Mouse (Mus musculus) MEL (cell line): ENCODE results near the gene Shroom4. TPM values are rescaled to one million over a fixed set of nuclear protein-coding genes. Genes with fewer than 3 reads are reported as not detected.

ENCODE experiments used
- DNase-seq: peaks from one replicate; pipeline ENCODE4 v3.0.0; 2011; ENCODE audit warnings: low read depth, low spot score
- H3K27ac ChIP-seq: 2 replicates; pipeline ENCODE4 v1.5.1; 2012; ENCODE audit warnings: low read depth, mild to moderate bottlenecking, control low read depth, low read length, moderate library complexity; ENCODE audit not compliant: control insufficient read depth
- H3K27me3 ChIP-seq, 2 experiments: fragments of 150-350 bp in 1 of 2; sonication (generic) in 1 of 2; 2 replicates each; pipeline ENCODE4 v1.6.1; 2012; ENCODE audit warnings: low read length in 2 of 2, mild to moderate bottlenecking in 2 of 2, improper control_type of control experiment in 1 of 2, moderate library complexity in 1 of 2; ENCODE audit not compliant: insufficient read depth in 2 of 2, control insufficient read depth in 1 of 2
- H3K36me3 ChIP-seq, 2 experiments: 2 replicates each; pipeline ENCODE4 v1.6.1; 2012 to 2014; ENCODE audit warnings: low read length in 2 of 2, improper control_type of control experiment in 1 of 2, inconsistent platforms in 1 of 2, mild to moderate bottlenecking in 1 of 2; ENCODE audit not compliant: insufficient read depth in 2 of 2, control insufficient read depth in 1 of 2
- H3K4me1 ChIP-seq, 2 experiments: fragments of 150-350 bp in 1 of 2; sonication (generic) in 1 of 2; 2 replicates each; pipeline ENCODE4 v1.6.1; 2012; ENCODE audit warnings: low read length in 2 of 2, improper control_type of control experiment in 1 of 2, mild to moderate bottlenecking in 1 of 2; ENCODE audit not compliant: insufficient read depth in 2 of 2, control insufficient read depth in 1 of 2
- H3K4me3 ChIP-seq, 2 experiments: fragments of 150-350 bp in 1 of 2; sonication (generic) in 1 of 2; 2 replicates each; pipeline ENCODE4 v1.5.1; 2012; ENCODE audit warnings: low read depth in 2 of 2, low read length in 2 of 2, mild to moderate bottlenecking in 2 of 2, moderate library complexity in 2 of 2, control low read depth in 1 of 2, improper control_type of control experiment in 1 of 2; ENCODE audit not compliant: control insufficient read depth in 1 of 2, insufficient read depth in 1 of 2
- H3K79me2 ChIP-seq: 2 replicates; pipeline ENCODE4 v1.6.1; 2012; ENCODE audit warnings: mild to moderate bottlenecking, low read length, moderate library complexity; ENCODE audit not compliant: control insufficient read depth, poor library complexity, insufficient read depth
- H3K9ac ChIP-seq: 2 replicates; pipeline ENCODE4 v1.6.1; 2012; ENCODE audit warnings: low read depth, mild to moderate bottlenecking, control low read depth, low read length, moderate library complexity; ENCODE audit not compliant: control insufficient read depth, poor library complexity, severe bottlenecking
- H3K9me3 ChIP-seq: fragments of 150-350 bp; sonication (generic); replicated peaks from 2 replicates; pipeline ENCODE4 v1.6.1; 2012; ENCODE audit warnings: mild to moderate bottlenecking, low read length, improper control_type of control experiment, moderate library complexity; ENCODE audit not compliant: insufficient read depth
- E2F4 ChIP-seq: IDR thresholded peaks from 2 replicates; pipeline ENCODE4 v1.6.1; 2011; ENCODE audit warnings: low read depth, low read length, improper control_type of control experiment, borderline replicate concordance
- ELF1 ChIP-seq: IDR thresholded peaks from 2 replicates; pipeline ENCODE4 v1.6.1; 2014; ENCODE audit warnings: low read depth, mild to moderate bottlenecking, inconsistent platforms, low read length, improper control_type of control experiment, moderate library complexity
- EP300 ChIP-seq, 2 experiments: IDR thresholded peaks; 2 replicates each; pipeline ENCODE4 v1.6.1; 2011; ENCODE audit warnings: improper control_type of control experiment in 2 of 2, low read length in 2 of 2, low read depth in 1 of 2, mild to moderate bottlenecking in 1 of 2
- ETS1 ChIP-seq: IDR thresholded peaks from 2 replicates; pipeline ENCODE4 v1.6.1; 2012; ENCODE audit warnings: low read depth, mild to moderate bottlenecking, inconsistent platforms, low read length, improper control_type of control experiment, moderate library complexity
- GABPA ChIP-seq: IDR thresholded peaks from 2 replicates; pipeline ENCODE4 v1.6.1; 2012; ENCODE audit warnings: low read depth, mild to moderate bottlenecking, inconsistent platforms, low read length, improper control_type of control experiment, moderate library complexity
- HCFC1 ChIP-seq: IDR thresholded peaks from 2 replicates; pipeline ENCODE4 v1.6.1; 2012; ENCODE audit warnings: low read depth, mild to moderate bottlenecking, inconsistent platforms, low read length, improper control_type of control experiment, moderate library complexity
- KAT2A ChIP-seq: conservative IDR thresholded peaks from 2 replicates; pipeline ENCODE4 v1.6.1; 2012; ENCODE audit warnings: low read depth, low read length, improper control_type of control experiment, inconsistent platforms
- MAX ChIP-seq: IDR thresholded peaks from 2 replicates; pipeline ENCODE4 v1.6.1; 2011; ENCODE audit warnings: low read length, improper control_type of control experiment
- MAZ ChIP-seq: IDR thresholded peaks from 2 replicates; pipeline ENCODE4 v1.6.1; 2012; ENCODE audit warnings: low read depth, mild to moderate bottlenecking, inconsistent platforms, low read length, improper control_type of control experiment
- MXI1 ChIP-seq: IDR thresholded peaks from 2 replicates; pipeline ENCODE4 v1.6.1; 2011; ENCODE audit warnings: mild to moderate bottlenecking, low read depth, low read length, improper control_type of control experiment
- MYC ChIP-seq: IDR thresholded peaks from 2 replicates; pipeline ENCODE4 v1.6.1; 2011; ENCODE audit warnings: low read depth, mild to moderate bottlenecking, low read length, improper control_type of control experiment, moderate library complexity
- POLR2AphosphoS2 ChIP-seq: IDR thresholded peaks from 2 replicates; pipeline ENCODE4 v1.6.1; 2011; ENCODE audit warnings: low read length, improper control_type of control experiment
- RCOR1 ChIP-seq: IDR thresholded peaks from 2 replicates; pipeline ENCODE4 v1.6.1; 2012; ENCODE audit warnings: low read depth, mild to moderate bottlenecking, inconsistent platforms, low read length, improper control_type of control experiment
- SIN3A ChIP-seq: IDR thresholded peaks from 2 replicates; pipeline ENCODE4 v1.6.1; 2012; ENCODE audit warnings: low read length, improper control_type of control experiment, inconsistent platforms
- SMC3 ChIP-seq: IDR thresholded peaks from 2 replicates; pipeline ENCODE4 v1.6.1; 2011; ENCODE audit warnings: low read depth, low read length, improper control_type of control experiment
- TAL1 ChIP-seq: IDR thresholded peaks from 2 replicates; pipeline ENCODE4 v1.6.1; 2012; ENCODE audit warnings: mild to moderate bottlenecking, inconsistent platforms, low read length, moderate library complexity, mixed read lengths
- TCF12 ChIP-seq: IDR thresholded peaks from 2 replicates; pipeline ENCODE4 v1.6.1; 2014; ENCODE audit warnings: low read depth, mild to moderate bottlenecking, inconsistent platforms, low read length, improper control_type of control experiment, moderate library complexity
- USF1 ChIP-seq: IDR thresholded peaks from 2 replicates; pipeline ENCODE4 v1.6.1; 2014; ENCODE audit warnings: low read depth, mild to moderate bottlenecking, inconsistent platforms, low read length, improper control_type of control experiment, moderate library complexity
- ZC3H11A ChIP-seq: IDR thresholded peaks from 2 replicates; pipeline ENCODE4 v1.6.1; 2012; ENCODE audit warnings: low read depth, mild to moderate bottlenecking, inconsistent platforms, low read length, improper control_type of control experiment
- ZMIZ1 ChIP-seq: IDR thresholded peaks from 2 replicates; pipeline ENCODE4 v1.6.1; 2012; ENCODE audit warnings: low read depth, mild to moderate bottlenecking, inconsistent platforms, low read length, improper control_type of control experiment, moderate library complexity
- ZNF384 ChIP-seq: IDR thresholded peaks from 2 replicates; pipeline ENCODE4 v1.6.1; 2012; ENCODE audit warnings: low read depth, mild to moderate bottlenecking, inconsistent platforms, low read length, improper control_type of control experiment
- polyA plus RNA-seq, 2 experiments: library from polyadenylated mRNA; stranded (reverse) in 1 of 2; unstranded in 1 of 2; fragments of >175 nt in 1 of 2; fragments of >200 nt in 1 of 2; gene quantifications; 2 replicates each; pipeline versions ENCODE4 v1.2.1 to v1.2.4; 2012; ENCODE audit warnings: low replicate concordance in 2 of 2, low read depth in 1 of 2; ENCODE audit not compliant: insufficient read length in 2 of 2, insufficient read depth in 1 of 2, missing spikeins in 1 of 2
- total RNA-seq: library from RNA; depleted of rRNA; stranded (reverse); fragments of 300-350 nt; gene quantifications from 2 replicates; pipeline ENCODE4 v1.2.3, GENCODE M21; 2012

Gene Shroom4
- total and polyA plus RNA-seq, 3 experiments = not detected

DNA sequence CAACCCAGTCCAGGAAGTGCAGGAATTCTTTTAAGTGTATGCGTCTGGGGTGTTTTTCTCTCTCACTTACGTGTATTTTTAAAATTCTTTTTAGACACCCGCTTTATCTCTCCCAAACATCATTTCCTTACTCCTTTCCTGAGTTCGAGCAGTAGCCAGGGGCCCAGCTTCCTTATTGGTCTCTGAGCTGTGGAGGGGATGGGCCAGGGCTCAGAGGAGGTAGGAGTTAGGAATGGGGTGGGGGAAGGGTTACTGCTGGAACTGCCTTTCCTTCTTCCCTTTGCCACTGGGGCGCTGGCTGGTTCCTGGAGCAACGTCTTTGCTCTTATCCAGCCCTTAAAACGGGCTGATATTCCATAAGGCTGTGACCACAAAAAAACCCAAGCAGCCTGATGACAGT lies 177.3 kb downstream of the Shroom4 start:
- no peak for TF ChIP-seq E2F4
- no peak for TF ChIP-seq MAZ
- no peak for TF ChIP-seq ETS1
- no peak for TF ChIP-seq TAL1
- no peak for TF ChIP-seq ZC3H11A
- TF ChIP-seq RCOR1 = no peak
- no peak for TF ChIP-seq KAT2A
- TF ChIP-seq SMC3 = no peak
- TF ChIP-seq EP300 (IDR thresholded peaks at IDR 0.05; ENCODE audit: low read depth in 1 of 2, low read length in 2 of 2) = no peak
- no peak for TF ChIP-seq ZNF384
- TF ChIP-seq ELF1 = no peak
- TF ChIP-seq SIN3A = no peak
- no peak for TF ChIP-seq ZMIZ1
- no peak for TF ChIP-seq MAX
- TF ChIP-seq POLR2AphosphoS2 = no peak
- no peak for TF ChIP-seq HCFC1
- TF ChIP-seq USF1 = no peak
- no peak for TF ChIP-seq MXI1
- Histone ChIP-seq H3K4me3 (no peak overlapping the region), H3K9ac (no peak overlapping the region), H3K9me3 (no peaks in the 10 kb centered on the region), H3K4me1 (no peaks in the 10 kb centered on the region), H3K27ac (no peak overlapping the region), H3K79me2 (no peaks in the 10 kb centered on the region), H3K27me3 (no peaks in the 10 kb centered on the region), H3K36me3 (no peaks in the 10 kb centered on the region)
- DNase-seq = no peak

DNA sequence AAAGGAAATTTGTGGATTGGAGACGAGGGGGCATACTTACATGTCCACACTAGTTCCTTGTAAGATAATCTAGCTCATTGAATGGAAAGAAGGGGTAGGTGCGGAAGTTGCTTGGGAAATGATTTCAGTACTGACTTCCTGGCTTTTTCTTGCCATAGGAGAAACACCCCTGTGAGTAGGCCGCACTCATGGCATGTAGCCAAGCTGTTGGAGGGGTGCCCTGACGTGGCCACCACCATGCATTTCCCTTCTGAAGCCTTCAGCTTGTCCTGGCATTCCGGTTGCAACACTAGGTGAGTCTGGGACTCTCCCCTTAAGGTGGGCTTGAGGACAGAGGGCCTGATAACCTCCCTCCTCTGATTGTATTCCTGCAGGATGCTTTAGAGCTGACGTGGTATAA lies 181.0 kb downstream of the Shroom4 start:
- Histone ChIP-seq H3K27me3 (no peaks in the 10 kb centered on the region; a peak in 1 of 4 replicates), H3K9me3 (no peaks in the 10 kb centered on the region), H3K4me1 (no peaks in the 10 kb centered on the region)
- DNase-seq = no peak
- no peak for TF ChIP-seq SMC3
- no peak for TF ChIP-seq MAZ
- TF ChIP-seq TCF12 = no peak
- no peak for TF ChIP-seq MYC
- no peak for TF ChIP-seq ETS1
- TF ChIP-seq GABPA = no peak
- TF ChIP-seq TAL1 = no peak
- TF ChIP-seq, all 39 proteins: peak for 0
- Histone ChIP-seq H3K27ac (no peak overlapping the region), H3K4me3 (no peak overlapping the region), H3K9ac (no peak overlapping the region), H3K79me2 (no peaks in the 10 kb centered on the region), H3K36me3 (no peaks in the 10 kb centered on the region)
